Comparison of ENCODE assay signal across 22 mouse cellular contexts in genomic region chr3:27950726-27951125, GRCm38 (mm10). TPM values are rescaled to one million over a fixed set of nuclear protein-coding genes. Genes with fewer than 3 reads are reported as not detected.
"Had no signal": no experiment of that assay in that cellular context is flagged by ENCODE, and none has a peak within 500 bp of the region (broad histone marks: within the 10 kb centered on the region; RNA-seq: fewer than 3 reads in every experiment).

No protein-coding gene starts in this region.

- H3K27ac ChIP-seq: neural tube, embryonic 15.5 days; stomach, embryonic 15.5 days; stomach, postnatal 0 days had no signal

- H3K4me3 ChIP-seq: neural tube, embryonic 15.5 days; stomach, embryonic 15.5 days had no signal

- H3K27me3 ChIP-seq: neural tube, embryonic 15.5 days; stomach, embryonic 15.5 days had no signal

- H3K4me1 ChIP-seq: neural tube, embryonic 15.5 days; stomach, embryonic 15.5 days had no signal

- H3K36me3 ChIP-seq: neural tube, embryonic 15.5 days; stomach, embryonic 15.5 days had no signal

- H3K9ac ChIP-seq: neural tube, embryonic 15.5 days; stomach, embryonic 15.5 days had no signal

- H3K4me2 ChIP-seq: neural tube, embryonic 15.5 days; stomach, embryonic 15.5 days had no signal

- DNase-seq: retina, postnatal 1 day; right cerebral cortex, adult 18-20 months; right cerebral cortex, postnatal 14 days; right cerebral cortex, postnatal 25 days; right cerebral cortex, postnatal 4 days; spleen, adult 18-20 months; thymus, adult 18-20 months; thymus, adult 2 months; thymus, postnatal 14 days; thymus, postnatal 25 days; thymus, postnatal 36 days; thymus, postnatal 4 days had no signal

- H3K9me3 ChIP-seq: neural tube, embryonic 15.5 days; stomach, embryonic 15.5 days had no signal

RNA-seq across cellular contexts. Expression of gene Tmem212, which starts 54.6 kb away (rescaled TPM):
- total RNA-seq: neutrophil, adult 5-6 weeks had no signal
- polyA plus RNA-seq: neural tube, embryonic 14.5 days; small intestine, adult 2 months; spleen, adult 2 months; stomach, embryonic 14.5 days; stomach, embryonic 15.5 days; stomach, embryonic 16.5 days; stomach, postnatal 0 days; urinary bladder, adult 2 months had no signal
